Mouse (Mus musculus) splenic B cell, adult 2 months (primary cell): Measurements from ENCODE around the gene Gm14496.
"Not testable (repeated sequence)": the region's sequence is repeated elsewhere in the genome, so short reads cannot be mapped to it uniquely, and the experiment has no call there.

Experiments
- DNase-seq: peaks from one replicate; pipeline ENCODE4 v3.0.0-alpha.2; 2011; ENCODE audit warnings: low read depth, low spot score
- H3K27me3 ChIP-seq: 2 replicates; pipeline ENCODE4 v1.6.1; 2012; ENCODE audit warnings: mild to moderate bottlenecking, low read length, moderate library complexity, mixed read lengths; ENCODE audit not compliant: control insufficient read depth, poor library complexity, insufficient read depth, severe bottlenecking
- H3K36me3 ChIP-seq: 2 replicates; pipeline ENCODE4 v1.6.1; 2012; ENCODE audit warnings: mild to moderate bottlenecking, low read length, moderate library complexity, mixed read lengths; ENCODE audit not compliant: control insufficient read depth, poor library complexity, insufficient read depth, severe bottlenecking

Gene Gm14496

GRCm38 (mm10) chr2:181990829-181991228 lies at the start of gene Gm14496:
Gene Gm14496 (plus strand): TSS chr2:181991129.
- DNase-seq = no peak
- Histone ChIP-seq H3K27me3 (no peaks in the 10 kb centered on the region), H3K36me3 (no peaks in the 10 kb centered on the region)

- not testable (repeated sequence) for DNase-seq
Observed at GRCm38 (mm10) chr2:181952747-181953680, 37.9 kb upstream of the Gm14496 start.

GRCm38 (mm10) chr2:181968395-181968794 lies 22.5 kb upstream of the Gm14496 start:
- Histone ChIP-seq H3K36me3 (no peaks in the 10 kb centered on the region), H3K27me3 (no peaks in the 10 kb centered on the region)
- DNase-seq = no peak

More at GRCm38 (mm10) chr2:181952747-181953680, 37.9 kb upstream of the Gm14496 start:
- H3K27me3 ChIP-seq, H3K36me3 ChIP-seq: not testable (repeated sequence)

- DNase-seq = no peak
- Histone ChIP-seq H3K27me3 (no peaks in the 10 kb centered on the region), H3K36me3 (no peaks in the 10 kb centered on the region)
Observed at GRCm38 (mm10) chr2:181969187-181969586, 21.7 kb upstream of the Gm14496 start.

- DNase-seq, H3K27me3 ChIP-seq, H3K36me3 ChIP-seq: not testable (repeated sequence)
Observed at GRCm38 (mm10) chr2:181981969-181982368, 9.0 kb upstream of the Gm14496 start.
